Mouse (Mus musculus) spleen, adult 2 months (tissue): ENCODE measurements at regions not wholly inside any gene's neighbourhood (a gene's known extent, or its start where the extent isn't known, plus 50 kb on each side); places are given as distances from the start of the nearest gene placed in this dataset.

Experiments used
- CTCF ChIP-seq: fragments of 200-500 bp; IDR thresholded peaks from 2 replicates; pipeline ENCODE4 v1.5.1; 2011; ENCODE audit warnings: mild to moderate bottlenecking, inconsistent platforms; ENCODE audit not compliant: insufficient read depth, insufficient read length, insufficient replicate concordance; ENCODE audit errors: extremely low read depth
- POLR2A ChIP-seq: fragments of 200-500 bp; IDR thresholded peaks from 2 replicates; pipeline ENCODE4 v1.6.1; 2011; ENCODE audit warnings: low read depth, low read length, inconsistent platforms

DNA sequence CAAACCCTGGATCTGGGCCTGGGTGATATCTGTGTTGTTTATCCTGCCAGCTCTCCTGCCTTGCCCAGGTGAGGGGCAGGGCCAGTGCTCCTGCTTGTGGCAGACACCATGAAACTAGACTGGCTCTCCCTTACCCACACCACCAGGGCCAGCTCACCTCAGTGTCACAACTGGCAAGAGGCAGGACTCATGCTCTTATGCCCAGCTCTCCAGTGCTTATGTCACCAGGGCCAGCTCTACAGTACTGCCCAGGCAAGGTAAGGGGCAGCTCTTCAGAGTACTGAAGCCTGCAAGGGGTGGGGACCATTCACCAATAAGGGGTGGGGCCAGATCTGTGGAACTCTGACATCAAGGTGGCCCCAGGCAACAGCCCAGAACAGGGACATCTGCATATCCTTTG lies 52.7 kb upstream of the Kiz start:
- TF ChIP-seq CTCF: no peak
- TF ChIP-seq POLR2A: no peak
